Mouse (Mus musculus): ENCODE data around the gene Gpr35. TPM values are rescaled to one million over a fixed set of nuclear protein-coding genes. Genes with fewer than 3 reads are reported as not detected.

Gpr35 gene
- under 1 TPM; 0.59 to 0.62 TPM for total RNA-seq (2021)
- long read RNA-seq, experiment 1, result 0 reads
- long read RNA-seq, experiment 2, result 0 reads

DNA sequence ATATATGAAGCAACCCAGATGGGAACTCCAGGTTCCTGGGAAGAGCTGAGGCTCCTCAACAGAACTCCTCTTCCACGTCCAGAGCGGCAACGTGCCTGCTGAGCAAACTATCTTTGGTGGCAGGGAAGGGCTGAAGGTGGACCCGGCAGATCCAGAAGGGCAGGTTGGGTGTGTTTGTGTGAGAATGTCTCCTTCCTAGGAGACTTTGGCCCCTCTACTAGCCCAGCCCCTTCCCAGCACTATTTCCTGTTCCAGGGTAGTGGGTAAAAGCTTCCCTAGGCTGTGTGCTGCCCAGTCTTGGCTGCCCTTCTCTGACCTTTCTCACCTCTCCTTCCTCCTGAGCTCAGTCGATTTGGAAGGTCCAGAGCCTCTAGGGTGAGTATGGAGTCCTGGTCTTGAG lies at the start of gene Gpr35:
Gene Gpr35 (plus strand): TSS at position 259 of the 400 bp plus-strand sequence.
- peak in 1 of 2 experiments; percentile 0 for DNase-seq

DNA sequence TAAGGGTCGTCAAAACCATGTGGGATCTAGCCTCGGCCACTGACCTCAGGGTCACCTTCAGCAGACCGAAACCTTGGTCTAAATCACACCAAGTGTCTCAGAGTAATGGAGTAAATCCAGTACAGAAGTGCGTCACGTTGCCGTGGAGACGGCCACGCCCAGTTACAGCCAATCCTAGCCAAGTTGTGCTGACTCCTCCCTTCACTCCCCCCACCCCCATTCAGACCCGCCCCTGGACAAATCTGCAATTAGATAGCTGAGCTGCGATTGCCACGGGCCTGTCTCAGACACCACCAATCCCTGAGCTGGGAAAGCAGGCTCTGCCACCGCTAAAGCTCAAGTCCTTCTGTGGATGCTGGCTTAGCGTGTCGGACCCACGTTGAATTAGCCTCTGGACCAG lies 47.9 kb upstream of the Gpr35 start, which contains the start of gene Ankmy1:
Gene Ankmy1 (minus strand): TSS at position 121 of the 400 bp plus-strand sequence.
- DNase-seq, result no peak

DNA sequence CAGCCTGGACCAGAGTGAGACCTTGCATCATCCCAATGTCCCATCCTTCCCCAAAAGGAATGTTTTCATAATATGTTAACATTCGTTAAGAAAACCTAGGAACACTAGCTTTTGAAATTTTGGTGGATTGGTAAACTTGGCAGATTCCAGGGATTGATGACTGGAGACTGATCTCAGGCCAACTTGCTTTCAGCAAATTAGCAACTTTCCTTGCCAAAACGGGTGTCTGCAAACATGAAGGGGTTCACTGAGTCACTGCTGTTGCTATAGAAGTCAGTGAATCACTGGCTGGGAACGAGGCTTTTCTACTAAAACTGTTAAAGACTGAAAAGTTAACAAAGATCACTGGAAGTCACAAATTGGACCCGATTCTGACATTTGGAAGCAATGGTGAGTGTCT lies 47.0 kb upstream of the Gpr35 start:
- DNase-seq, result no peak

DNA sequence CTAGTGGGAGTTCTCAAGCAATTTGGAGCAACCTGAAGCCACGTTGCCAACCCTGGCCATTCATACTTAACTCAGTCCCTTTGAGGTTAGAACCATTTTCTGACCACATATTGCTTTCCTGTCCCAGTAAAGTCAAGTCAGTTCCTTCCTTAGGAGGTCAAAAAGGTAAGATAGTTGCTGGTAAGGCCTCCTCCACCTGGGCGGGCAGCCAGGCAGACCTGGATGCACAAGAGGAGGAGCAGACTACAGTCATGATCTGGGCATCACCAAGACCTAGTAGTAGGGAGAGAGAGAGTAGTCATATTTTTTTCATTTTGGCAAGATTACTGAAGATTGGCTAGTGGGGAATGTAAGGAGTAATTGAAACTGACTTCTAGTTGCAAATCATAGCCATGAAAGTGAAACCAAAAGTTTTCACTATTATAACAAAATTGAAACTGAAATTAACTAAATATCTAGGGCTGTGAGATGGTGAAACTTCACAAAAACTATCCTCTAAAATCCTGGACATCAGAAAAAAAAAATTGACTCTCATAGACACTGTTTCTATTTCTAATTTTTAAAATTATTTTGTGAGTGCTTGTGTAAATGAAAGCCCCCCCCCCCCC lies 44.9 kb upstream of the Gpr35 start:
- DNase-seq, result no peak

DNA sequence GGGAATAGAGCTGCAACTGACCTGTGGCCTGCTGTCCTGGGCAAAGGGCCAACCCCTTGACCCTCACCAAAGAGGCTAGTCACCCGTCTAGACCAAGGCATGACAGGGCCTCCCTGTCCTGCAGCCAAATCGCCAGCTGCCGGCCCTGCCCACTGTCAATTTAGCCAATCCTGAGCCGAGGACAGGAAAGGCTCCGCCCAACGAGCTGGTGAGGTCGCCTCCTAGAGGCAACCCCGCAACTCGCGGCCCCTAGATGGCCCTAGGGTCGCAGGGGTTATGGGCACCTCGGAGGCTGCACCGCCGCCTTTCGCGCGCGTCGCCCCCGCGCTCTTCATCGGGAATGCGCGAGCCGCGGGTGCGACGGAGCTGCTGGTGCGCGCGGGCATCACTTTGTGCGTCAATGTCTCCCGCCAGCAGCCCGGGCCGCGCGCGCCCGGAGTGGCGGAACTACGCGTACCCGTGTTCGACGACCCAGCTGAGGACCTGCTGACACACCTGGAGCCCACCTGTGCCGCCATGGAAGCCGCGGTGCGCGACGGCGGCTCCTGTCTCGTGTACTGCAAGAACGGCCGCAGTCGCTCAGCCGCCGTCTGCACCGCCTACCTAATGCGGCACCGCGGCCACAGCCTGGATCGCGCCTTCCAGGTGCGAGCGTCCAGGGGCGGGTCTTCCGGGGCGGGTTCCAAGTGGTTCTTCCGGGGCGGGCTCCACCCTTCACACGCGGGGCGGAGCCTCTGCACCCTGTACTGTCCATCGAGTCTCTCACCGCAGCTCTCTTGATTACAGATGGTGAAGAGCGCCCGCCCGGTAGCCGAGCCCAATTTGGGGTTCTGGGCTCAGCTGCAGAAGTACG lies 43.7 kb upstream of the Gpr35 start, which contains the start of gene Dusp28:
Gene Dusp28 (plus strand): TSS at position 203 of the 853 bp plus-strand sequence.
- DNase-seq, result peak; percentile 93 to 94

DNA sequence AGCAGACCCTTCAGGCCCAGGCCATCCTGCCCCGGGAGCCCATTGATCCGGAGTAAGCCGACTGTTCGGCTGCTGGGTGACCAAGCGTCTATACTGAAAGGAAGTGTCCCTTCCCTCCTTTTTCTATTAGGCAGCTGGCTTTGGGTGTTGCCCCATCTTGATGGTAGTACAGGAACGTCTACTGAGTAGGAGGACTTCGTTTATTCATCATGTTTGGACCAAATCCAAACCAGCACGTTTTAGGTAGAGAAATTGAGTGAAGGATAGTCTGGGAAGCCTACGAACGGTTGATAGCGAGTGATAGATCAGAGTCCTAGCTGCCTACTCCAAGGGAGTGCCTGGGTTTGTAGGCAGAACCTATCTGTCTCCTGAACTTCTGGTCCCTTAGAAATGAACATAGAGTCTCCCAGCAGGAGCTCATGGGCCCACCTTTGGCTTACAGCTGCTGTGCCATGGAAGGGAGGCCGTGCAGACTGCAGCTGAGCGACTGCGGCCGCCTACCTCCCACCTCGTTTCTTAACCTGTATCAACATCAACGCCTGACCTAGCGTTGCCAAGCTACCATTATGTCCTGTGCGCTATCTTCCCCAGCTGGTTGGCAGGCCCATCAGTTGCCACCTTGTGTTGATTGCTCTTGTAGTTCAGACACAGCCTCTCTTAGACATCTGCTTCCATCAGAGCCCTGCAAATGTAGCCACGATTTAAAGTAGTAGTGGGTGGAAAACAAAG lies 42.9 kb upstream of the Gpr35 start:
- DNase-seq, result no peak

DNA sequence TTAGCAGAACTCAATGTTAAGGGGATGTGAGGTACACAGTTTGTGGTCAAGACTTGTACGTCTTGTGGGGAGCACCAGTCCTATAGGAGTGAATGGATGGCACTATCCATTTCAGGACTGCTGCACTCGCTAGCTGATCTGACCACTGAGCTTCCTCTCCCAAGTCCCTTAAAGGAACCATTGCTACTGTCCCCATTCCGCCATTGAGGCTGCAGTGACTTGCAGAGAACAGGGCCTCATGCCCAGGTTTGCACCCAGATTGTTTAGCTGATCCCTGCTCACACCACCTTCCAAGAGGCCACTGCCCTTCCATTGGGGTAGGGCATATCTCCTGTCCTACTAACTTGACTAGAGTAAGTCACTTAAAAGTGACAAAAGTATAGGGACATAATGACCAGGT lies 42.0 kb upstream of the Gpr35 start:
- DNase-seq, result no peak

DNA sequence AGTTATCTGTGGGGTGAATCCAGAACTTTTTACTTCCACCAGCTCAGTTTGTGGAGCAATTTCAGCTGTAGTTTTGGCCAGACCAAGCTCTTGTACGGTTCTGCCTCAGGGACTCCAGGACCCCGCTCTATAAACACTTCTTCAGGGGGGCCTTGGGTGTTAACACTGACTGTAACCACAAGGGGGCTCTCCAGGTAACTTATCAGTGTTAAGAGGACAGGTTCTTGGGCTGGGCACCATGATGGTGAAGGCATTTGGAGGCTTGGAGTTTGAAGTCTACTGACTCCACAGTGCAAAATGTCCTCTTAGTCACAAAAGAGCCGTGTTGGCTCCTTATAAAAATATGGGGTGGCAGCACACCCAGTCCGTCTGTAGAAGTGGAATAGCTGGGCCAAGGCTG lies 41.6 kb upstream of the Gpr35 start:
- DNase-seq, result no peak

DNA sequence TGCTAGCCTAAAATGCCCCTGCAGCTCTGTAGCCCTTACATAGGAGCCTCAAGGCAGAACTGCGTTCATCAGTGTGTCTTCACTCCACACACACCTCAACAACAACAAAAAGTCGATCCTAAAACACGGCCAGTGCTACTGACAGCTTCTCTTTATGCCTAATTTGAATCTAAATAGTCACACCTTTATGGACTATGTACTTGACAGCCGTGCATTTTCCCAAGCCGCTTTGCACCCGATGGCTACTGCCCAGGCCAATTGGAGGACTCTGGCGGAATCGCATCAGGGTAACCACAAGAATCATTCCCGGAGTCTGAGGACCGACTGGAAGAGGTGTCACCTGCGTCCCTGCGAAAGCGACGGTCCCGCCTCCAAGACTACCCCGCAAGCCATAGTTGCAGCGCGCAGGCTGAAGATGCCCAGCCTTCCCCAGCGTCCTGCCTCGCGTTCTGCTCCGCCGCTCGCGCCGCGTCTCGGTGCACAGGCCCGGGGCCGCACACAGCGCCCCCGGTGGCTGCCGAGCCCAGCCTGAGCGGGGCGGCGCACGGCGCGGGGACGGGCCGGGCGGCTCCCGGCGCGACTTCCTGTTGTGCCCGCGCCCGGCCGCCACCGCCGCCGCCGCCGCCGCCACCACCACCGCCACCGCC lies 40.3 kb upstream of the Gpr35 start, which contains the start of gene Rnpepl1:
Gene Rnpepl1 (plus strand): TSS at position 545 of the 647 bp plus-strand sequence.
- peak; percentile 82 to 86 for DNase-seq

DNA sequence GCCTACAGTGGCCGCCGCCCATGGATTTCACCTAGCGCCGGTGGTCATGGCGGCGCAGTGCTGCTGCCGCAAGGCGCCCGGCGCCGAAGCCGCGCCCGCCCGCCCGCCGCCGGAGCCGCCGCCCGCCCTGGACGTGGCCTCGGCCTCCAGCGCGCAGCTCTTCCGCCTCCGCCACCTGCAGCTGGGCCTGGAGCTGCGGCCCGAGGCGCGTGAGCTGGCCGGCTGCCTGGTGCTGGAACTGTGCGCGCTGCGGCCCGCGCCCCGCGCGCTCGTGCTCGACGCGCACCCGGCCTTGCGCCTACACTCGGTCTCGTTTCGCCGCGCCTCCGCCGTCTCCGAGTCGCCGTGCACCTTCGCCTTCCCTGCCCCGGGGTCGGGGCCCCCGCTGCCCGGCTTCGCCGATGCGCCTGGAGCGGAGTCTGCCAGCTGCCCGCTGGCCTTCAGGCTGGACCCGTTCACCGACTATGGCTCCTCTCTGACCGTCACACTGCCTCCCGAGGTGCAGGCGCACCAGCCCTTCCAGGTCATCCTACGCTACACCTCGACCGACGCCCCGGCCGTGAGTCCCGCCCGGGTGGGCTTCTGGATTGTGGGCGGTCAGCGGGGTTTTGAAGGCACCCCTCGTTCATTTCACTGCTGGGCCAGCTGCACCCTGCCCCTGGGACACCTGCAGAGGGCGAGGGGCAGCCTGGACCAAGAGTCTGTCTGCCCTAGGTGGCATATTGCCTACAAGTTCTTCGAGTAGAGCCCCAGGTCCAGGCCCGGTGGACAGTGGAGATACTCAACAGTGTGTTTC lies 39.5 kb upstream of the Gpr35 start:
- DNase-seq, result peak; percentile 65 to 70

DNA sequence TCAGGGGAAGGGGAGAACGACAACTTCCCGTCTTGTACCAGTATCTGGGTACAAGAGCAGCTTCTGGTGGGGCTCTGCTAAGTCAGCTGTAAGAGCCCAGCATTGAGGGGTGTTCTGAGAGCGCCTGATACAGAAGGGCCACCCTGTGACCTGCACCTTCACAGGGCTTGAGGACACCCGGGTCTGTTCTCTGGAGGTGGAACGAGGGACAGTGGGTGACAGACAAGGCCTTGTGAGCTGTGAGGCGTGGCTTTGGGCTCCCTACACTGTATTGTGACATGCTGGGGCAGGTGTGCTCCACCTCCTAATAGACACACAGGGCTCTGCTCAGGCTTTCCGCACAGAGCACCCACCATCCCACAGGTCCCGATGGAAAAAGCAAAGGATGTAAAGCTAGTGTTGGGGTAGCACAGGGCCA lies 38.9 kb upstream of the Gpr35 start:
- DNase-seq, result no peak

DNA sequence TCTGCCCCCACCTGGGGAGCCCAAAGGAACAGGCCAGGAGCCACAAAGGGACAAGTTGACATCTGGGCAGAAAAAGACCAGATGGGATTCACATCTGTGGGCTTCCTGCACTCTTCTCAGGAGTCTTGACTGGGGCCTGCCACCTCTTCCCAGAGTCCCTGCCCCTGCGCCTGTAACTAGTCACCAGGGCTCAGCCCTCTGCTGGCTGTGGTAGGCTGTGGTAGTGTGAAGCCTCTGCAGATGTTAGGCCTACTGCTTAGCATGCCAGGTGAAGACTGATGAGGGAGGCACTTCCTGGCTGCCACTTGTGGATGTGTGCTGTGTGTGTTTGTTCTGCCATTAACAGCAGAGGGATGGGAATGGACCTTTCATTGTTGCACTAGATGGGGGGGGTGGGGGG lies 38.4 kb upstream of the Gpr35 start:
- peak in 1 of 2 experiments; percentile 13 for DNase-seq

DNA sequence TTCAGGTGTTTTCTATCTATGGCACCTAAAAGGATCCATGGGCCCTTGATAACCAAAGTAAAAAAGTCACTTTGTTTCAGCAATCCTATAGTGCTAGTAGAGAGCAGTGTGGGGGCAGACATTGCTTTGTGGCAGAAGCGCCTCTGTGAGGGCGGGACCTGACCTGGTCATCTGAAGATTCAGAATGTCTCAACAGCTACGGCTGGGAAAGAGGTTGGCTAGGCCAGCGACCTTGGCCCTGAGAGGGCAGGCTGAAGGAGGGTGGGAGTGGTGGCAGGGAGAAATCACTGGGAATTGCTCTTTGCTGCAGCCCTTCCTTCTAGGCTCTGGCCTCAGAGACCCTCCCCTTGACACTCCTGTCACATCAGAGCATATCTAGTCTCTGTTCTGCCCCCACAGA lies 36.4 kb upstream of the Gpr35 start:
- DNase-seq, result no peak

DNA sequence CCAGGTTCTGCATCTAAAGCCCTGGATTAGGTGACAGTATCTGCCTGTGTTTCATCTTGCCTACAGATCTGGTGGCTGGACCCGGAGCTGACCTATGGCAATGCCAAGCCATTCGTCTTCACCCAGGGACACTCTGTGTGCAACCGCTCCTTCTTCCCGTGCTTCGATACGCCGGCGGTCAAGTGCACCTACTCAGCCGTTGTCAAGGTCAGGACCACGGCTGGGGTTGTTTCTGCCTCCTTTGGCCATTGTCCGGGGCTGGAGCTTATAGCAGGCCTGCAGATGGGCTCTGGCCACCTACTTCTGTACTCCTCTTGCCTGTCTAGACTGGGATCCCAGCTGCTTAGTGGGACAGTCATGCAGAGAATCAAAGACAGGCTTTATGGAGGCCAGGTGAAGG lies 35.7 kb upstream of the Gpr35 start:
- DNase-seq, result no peak

DNA sequence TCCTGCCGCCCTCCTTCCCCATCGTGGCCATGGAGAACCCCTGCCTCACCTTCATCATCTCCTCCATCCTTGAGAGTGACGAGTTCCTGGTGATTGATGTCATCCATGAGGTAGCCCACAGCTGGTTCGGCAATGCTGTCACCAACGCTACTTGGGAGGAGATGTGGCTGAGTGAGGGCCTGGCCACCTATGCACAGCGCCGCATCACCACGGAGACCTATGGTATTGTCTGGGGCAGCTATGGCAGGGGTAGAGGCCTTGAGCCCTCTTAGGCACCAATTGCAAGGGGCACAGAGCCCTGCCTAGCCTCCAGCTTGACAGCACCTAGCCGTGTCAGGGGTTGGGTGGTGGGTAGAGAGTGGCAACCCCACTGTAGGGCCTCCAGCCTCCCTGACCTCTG lies 33.9 kb upstream of the Gpr35 start:
- no peak for DNase-seq

DNA sequence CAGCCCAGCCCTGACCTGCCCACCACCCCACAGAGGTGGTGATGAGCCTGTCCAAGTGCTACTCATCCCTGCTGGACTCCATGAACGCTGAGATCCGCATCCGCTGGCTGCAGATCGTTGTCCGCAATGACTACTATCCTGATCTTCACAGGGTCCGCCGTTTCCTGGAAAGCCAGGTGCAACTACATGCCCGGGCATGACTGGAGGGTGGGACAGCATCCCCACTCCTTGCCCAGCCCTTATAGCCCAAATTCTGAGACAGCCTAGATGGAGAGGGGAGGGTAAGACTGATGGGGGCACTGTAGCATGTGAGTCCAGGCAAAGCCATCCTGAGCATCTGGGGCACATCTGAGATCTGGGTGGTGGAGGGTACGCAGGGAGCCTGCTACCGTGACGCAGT lies 31.5 kb upstream of the Gpr35 start:
- DNase-seq, result no peak

DNA sequence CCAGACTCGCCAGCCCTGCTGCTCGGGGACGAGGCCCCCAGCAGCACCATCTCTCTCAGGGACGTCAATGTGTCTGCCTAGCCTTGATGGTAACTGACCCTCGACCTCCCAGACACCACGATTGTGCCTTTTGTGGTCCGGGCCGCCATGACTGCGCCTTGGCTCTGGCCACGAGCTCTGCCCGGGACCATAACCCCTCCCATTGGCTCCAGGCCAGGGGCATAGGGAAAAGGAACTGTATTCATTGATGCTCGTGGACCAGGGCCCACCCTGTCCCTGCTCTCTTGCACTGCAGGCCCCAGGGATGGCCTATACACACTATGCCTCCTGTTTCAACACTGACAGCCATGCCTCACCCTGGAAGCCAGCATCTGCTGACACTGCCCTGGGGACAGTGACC lies 30.9 kb upstream of the Gpr35 start:
- no peak for DNase-seq

DNA sequence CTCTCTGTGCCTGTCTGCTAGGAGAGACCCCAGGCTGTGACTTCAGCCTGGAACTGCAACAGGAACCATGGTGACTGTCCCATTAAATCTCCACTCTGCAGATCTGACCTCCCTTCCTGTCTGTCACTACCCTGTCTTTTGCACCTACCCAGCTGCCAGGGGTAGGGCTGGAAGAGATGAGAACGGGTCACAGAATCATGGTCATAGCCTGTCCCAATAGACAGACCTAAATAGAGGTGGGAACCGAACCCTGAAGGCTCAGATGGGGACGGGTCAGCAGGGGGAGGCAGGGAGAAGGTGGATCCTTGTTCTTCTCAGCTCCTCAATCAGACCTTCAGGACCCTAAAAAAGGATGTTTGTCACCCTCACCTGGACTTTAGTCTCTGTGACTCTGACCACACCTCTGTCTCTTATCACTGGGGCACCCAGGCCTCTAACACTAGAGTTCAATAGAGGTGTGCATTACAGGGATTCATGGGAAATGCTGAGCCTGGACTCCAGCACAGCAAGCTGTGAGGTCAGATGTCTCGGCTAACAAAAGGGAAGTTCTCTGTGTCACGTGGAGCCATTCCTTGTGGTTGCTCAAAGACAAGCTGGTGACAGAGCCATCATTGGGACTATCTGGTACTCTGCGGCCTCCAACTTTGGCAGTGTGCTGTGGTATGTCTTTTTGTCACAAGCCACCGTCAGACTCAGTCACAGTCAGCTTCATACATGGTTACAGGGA lies 30.0 kb upstream of the Gpr35 start:
- peak in 1 of 2 experiments; percentile 42 for DNase-seq

DNA sequence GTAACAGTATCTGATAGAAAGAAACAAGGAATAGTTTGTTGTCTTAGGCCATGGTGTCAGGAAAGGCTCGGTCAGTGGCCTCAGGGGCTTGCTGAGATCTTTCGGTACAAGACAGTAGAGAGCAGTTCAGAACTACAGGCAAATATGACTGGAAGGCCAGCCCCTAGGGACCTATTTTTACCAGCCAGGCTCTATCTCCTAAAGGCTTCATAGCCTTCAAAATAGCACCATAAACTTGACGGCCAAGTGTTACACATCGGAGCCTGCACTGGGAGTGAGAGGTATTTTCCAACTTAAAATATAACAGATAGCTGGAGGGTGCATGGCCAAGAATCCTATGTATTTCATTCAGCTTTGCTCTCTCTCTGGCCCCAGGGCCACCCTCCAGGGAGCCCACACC lies 29.2 kb upstream of the Gpr35 start:
- no peak for DNase-seq

DNA sequence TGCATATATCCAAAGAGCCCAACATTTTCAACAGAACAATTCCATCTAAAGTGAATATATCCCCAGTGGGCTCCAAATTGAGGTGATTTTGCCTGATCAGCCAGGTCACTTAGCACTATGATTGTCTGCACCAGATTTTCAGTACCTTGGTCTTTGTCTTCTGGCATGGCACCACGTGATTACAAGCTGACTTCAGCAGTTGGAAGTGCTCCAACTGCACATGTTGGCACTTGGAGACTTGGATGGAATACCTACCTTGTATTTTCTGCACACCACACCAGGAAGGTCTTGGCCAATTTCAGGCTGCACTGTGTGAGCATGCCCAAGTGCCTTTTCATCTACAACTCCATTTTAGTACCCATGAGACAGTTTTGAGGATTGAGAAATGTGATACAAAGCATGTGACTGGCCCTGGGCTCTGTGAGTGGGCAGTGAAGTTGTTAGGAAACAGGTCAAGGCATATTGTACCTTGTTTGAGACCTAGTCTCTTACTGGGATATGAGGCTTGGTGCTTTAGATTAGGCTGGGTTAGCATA lies 20.4 kb upstream of the Gpr35 start:
- no peak for DNase-seq
